Mouse (Mus musculus) heart, adult 2 months (tissue): ENCODE data around the gene Rnf38. TPM values are rescaled to one million over a fixed set of nuclear protein-coding genes. Genes with fewer than 3 reads are reported as not detected.
A peak's percentile ranks its signal among the peaks of the same experiment; 100 is the strongest.

Experiments
- DNase-seq, 2 experiments: peaks; one replicate each; pipeline ENCODE4 v3.0.0; 2021
- H3K27ac ChIP-seq: fragments of 200-600 bp; 2 replicates; pipeline ENCODE4 v1.8.1; 2022
- H3K27me3 ChIP-seq: fragments of 200-500 bp; 2 replicates; pipeline ENCODE4 v1.6.1; 2012; ENCODE audit warnings: mild to moderate bottlenecking, low read length, inconsistent platforms, mixed read lengths; ENCODE audit not compliant: control insufficient read depth, insufficient read depth
- H3K36me3 ChIP-seq: fragments of 200-500 bp; 2 replicates; pipeline ENCODE4 v1.6.1; 2012; ENCODE audit warnings: low read length, inconsistent platforms; ENCODE audit not compliant: control insufficient read depth, insufficient read depth
- H3K4me1 ChIP-seq: fragments of 200-500 bp; 2 replicates; pipeline ENCODE4 v1.6.1; 2011; ENCODE audit warnings: low read length; ENCODE audit not compliant: control insufficient read depth, insufficient read depth
- H3K4me3 ChIP-seq: fragments of 200-600 bp; 2 replicates; pipeline ENCODE4 v1.8.1; 2022
- H3K79me2 ChIP-seq: fragments of 200-500 bp; replicated peaks from 2 replicates; pipeline ENCODE4 v1.6.1; 2012; ENCODE audit warnings: mild to moderate bottlenecking, inconsistent platforms, low read length, moderate library complexity, mixed read lengths; ENCODE audit not compliant: control insufficient read depth, insufficient read depth
- H3K9ac ChIP-seq: fragments of 200-500 bp; 2 replicates; pipeline ENCODE4 v1.6.1; 2012; ENCODE audit warnings: low read depth, mild to moderate bottlenecking, control low read depth, inconsistent platforms, low read length, mixed read lengths
- CTCF ChIP-seq: fragments of 200-600 bp; IDR thresholded peaks from 2 replicates; pipeline ENCODE4 v1.8.1; 2022; ENCODE audit warnings: antibody characterized with exemption, mild to moderate bottlenecking, moderate library complexity
- EP300 ChIP-seq: fragments of 200-500 bp; IDR thresholded peaks from 2 replicates; pipeline ENCODE4 v1.6.1; 2011; ENCODE audit warnings: low read depth, low read length, control low read depth; ENCODE audit not compliant: insufficient read depth
- POLR2A ChIP-seq: fragments of 200-500 bp; IDR thresholded peaks from 2 replicates; pipeline ENCODE4 v1.6.1; 2011; ENCODE audit warnings: mild to moderate bottlenecking, low read depth, low read length, control low read depth; ENCODE audit not compliant: insufficient read depth
- WGBS: fragments of 180-500 bp; shearing (Covaris S2); methylation state at CpG from one replicate; pipeline ENCODE4 v1.1.7; 2018; 5-methylcytosine and 5-hydroxymethylcytosine counted together
- intact Hi-C: fragments of 180-260 bp; cut with DNase I; formaldehyde crosslinking; loops from one replicate; pipeline ENCODE4 v1.15.1; 2025
- polyA plus RNA-seq: library from polyadenylated mRNA; depleted of rRNA; stranded (reverse); fragments of >200 nt; gene quantifications from 2 replicates; pipeline ENCODE4 v1.2.3, GENCODE M21; 2012
- total RNA-seq, 2 experiments: library from RNA; stranded (reverse); gene quantifications; 2 replicates each; pipeline ENCODE4 v1.2.3; 2021

The Rnf38 gene
- total and polyA plus RNA-seq, 3 experiments: 24.8 to 62.0 (median 32.0) TPM

- DNase-seq: peak; percentile 13 to 49
- H3K4me3 ChIP-seq: no peak overlapping the region
- H3K9ac ChIP-seq: no peak overlapping the region
- H3K27me3 ChIP-seq: no peaks in the 10 kb centered on the region
- H3K36me3 ChIP-seq: no peaks in the 10 kb centered on the region
- WGBS: 2% methylated on average over 10 of the region's 10 CpGs
- no peaks in the 10 kb centered on the region for H3K79me2 ChIP-seq
- H3K27ac ChIP-seq: no peak overlapping the region
- H3K4me1 ChIP-seq: no peaks in the 10 kb centered on the region
- no peak for TF ChIP-seq CTCF
- TF ChIP-seq EP300: no peak
- no peak for TF ChIP-seq POLR2A
- intact Hi-C loops: no loop called here
Observed at GRCm38 (mm10) chr4:44260244-44260643, 26.7 kb upstream of the Rnf38 start.

GRCm38 (mm10) chr4:44259126-44259525 lies 25.5 kb upstream of the Rnf38 start:
- intact Hi-C loops: no loop called here
- no peak overlapping the region for H3K27ac ChIP-seq
- no peak overlapping the region for H3K9ac ChIP-seq
- WGBS: 89% methylated on average over 4 of the region's 4 CpGs
- no peaks in the 10 kb centered on the region for H3K36me3 ChIP-seq
- H3K79me2 ChIP-seq: no peaks in the 10 kb centered on the region
- H3K4me1 ChIP-seq: no peaks in the 10 kb centered on the region
- H3K27me3 ChIP-seq: no peaks in the 10 kb centered on the region
- no peak for DNase-seq
- TF ChIP-seq EP300 (no peak), CTCF (no peak), POLR2A (no peak)
- no peak overlapping the region for H3K4me3 ChIP-seq

- Histone ChIP-seq H3K9ac (no peak overlapping the region), H3K4me3 (no peak overlapping the region), H3K4me1 (no peaks in the 10 kb centered on the region), H3K27me3 (no peaks in the 10 kb centered on the region; the same call in 1 of the 2 replicates), H3K27ac (no peak overlapping the region), H3K36me3 (no peaks in the 10 kb centered on the region), H3K79me2 (no peaks in the 10 kb centered on the region)
- 69% methylated on average over 5 of the region's 5 CpGs for WGBS
- TF ChIP-seq POLR2A (no peak), EP300 (no peak), CTCF (no peak)
- DNase-seq: no peak
- intact Hi-C loops: no loop called here
Observed at GRCm38 (mm10) chr4:44254579-44254978, 21.0 kb upstream of the Rnf38 start.

GRCm38 (mm10) chr4:44253191-44253590 lies 19.6 kb upstream of the Rnf38 start:
- WGBS: 5% methylated on average over 6 of the region's 6 CpGs
- H3K9ac ChIP-seq: no peak overlapping the region
- intact Hi-C loops: no loop called here
- H3K36me3 ChIP-seq: no peaks in the 10 kb centered on the region
- H3K27me3 ChIP-seq: peaks cover 2% of the 10 kb centered on the region; the same call in 1 of the 2 replicates
- H3K27ac ChIP-seq: no peak overlapping the region
- H3K79me2 ChIP-seq: no peaks in the 10 kb centered on the region
- DNase-seq: no peak
- no peaks in the 10 kb centered on the region for H3K4me1 ChIP-seq
- no peak overlapping the region for H3K4me3 ChIP-seq
- TF ChIP-seq CTCF (no peak), EP300 (no peak), POLR2A (no peak)

- DNase-seq: no peak
- no peaks in the 10 kb centered on the region for H3K36me3 ChIP-seq
- no peaks in the 10 kb centered on the region for H3K4me1 ChIP-seq
- no peak for TF ChIP-seq EP300
- no peak for TF ChIP-seq POLR2A
- no peak for TF ChIP-seq CTCF
- WGBS: 10% methylated on average over 13 of the region's 13 CpGs
- H3K9ac ChIP-seq: no peak overlapping the region
- no peak overlapping the region for H3K4me3 ChIP-seq
- no peaks in the 10 kb centered on the region for H3K79me2 ChIP-seq
- no peak overlapping the region for H3K27ac ChIP-seq
- H3K27me3 ChIP-seq: peaks cover 2% of the 10 kb centered on the region
- intact Hi-C loops: no loop called here
Observed at GRCm38 (mm10) chr4:44251966-44252916, 18.7 kb upstream of the Rnf38 start.

- no peak overlapping the region for H3K27ac ChIP-seq
- H3K27me3 ChIP-seq: peaks cover 2% of the 10 kb centered on the region
- no peak for DNase-seq
- WGBS: 66% methylated on average over 5 of the region's 5 CpGs
- no peak overlapping the region for H3K9ac ChIP-seq
- intact Hi-C loops: no loop called here
- no peak overlapping the region for H3K4me3 ChIP-seq
- no peaks in the 10 kb centered on the region for H3K79me2 ChIP-seq
- no peaks in the 10 kb centered on the region for H3K4me1 ChIP-seq
- H3K36me3 ChIP-seq: no peaks in the 10 kb centered on the region
- no peak for TF ChIP-seq CTCF
- no peak for TF ChIP-seq EP300
Observed at GRCm38 (mm10) chr4:44251521-44251920, 17.9 kb upstream of the Rnf38 start.
